Mouse (Mus musculus): ENCODE data around the gene Rgs8.

DNA sequence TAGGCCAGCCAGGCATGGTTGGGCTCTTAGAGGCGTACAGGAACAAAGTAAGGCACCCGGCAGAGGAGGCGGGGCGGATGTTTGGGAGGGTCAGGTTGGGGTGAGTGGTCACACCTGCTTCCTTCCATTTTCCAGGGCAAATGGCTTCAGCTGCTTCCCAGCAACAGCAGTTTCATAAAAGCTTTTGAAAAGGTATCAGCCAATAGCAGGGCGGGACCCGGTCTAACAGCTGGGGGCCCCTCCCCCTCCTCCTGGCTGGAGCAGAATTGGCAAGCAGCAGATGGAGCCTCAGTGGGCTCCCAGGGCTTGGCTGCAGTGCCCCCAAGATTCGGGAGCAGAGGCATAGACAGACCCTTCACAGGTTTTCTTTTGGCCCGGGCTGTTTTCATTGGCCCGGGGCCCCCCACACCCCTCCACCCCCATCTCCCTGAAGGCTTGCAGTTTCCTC, 11.3 kb upstream of the Rgs8 start:
- TF ChIP-seq MAX (IDR thresholded peaks at IDR 0.05) (no peak), CTCF (IDR thresholded peaks at IDR 0.05; ENCODE audit: control insufficient read depth, insufficient read depth, insufficient read length) (no peak), CEBPB (IDR thresholded peaks at IDR 0.05; ENCODE audit: low read depth) (no peak), FOSL1 (IDR thresholded peaks at IDR 0.05; ENCODE audit: insufficient read depth, low read length, poor library complexity, severe bottlenecking) (no peak), MYOG (IDR thresholded peaks at IDR 0.05; ENCODE audit: control insufficient read depth, extremely low read depth, insufficient read length) (no peak), USF1 (IDR thresholded peaks at IDR 0.05; ENCODE audit: low read depth) (no peak)

Measured in C2C12 (cell line).